26 mouse cellular contexts compared by ENCODE assay signal in genomic region chr13:115231981-115232380, GRCm38 (mm10).
"Had no signal": no experiment of that assay in that cellular context is flagged by ENCODE, and none has a peak within 500 bp of the region (broad histone marks: within the 10 kb centered on the region; RNA-seq: fewer than 3 reads in every experiment).

No protein-coding gene starts in this region.

- H3K36me3 ChIP-seq: heart, embryonic 13.5 days; heart, embryonic 15.5 days; hindbrain, embryonic 13.5 days; hindbrain, embryonic 15.5 days; kidney, embryonic 15.5 days; limb, embryonic 13.5 days; limb, embryonic 15.5 days; liver, embryonic 12.5 days had no signal

- DNase-seq: forebrain, postnatal 0 days; gastrocnemius, postnatal 14 days; gastrocnemius, postnatal 36 days; heart, adult 11 months; heart, adult 2 months; heart, postnatal 14 days; heart, postnatal 36 days; kidney, adult 11 months; kidney, adult 2 months; kidney, adult 9 months; kidney, postnatal 14 days; kidney, postnatal 36 days; left cerebral cortex, postnatal 4 days had no signal

- H3K27me3 ChIP-seq: heart, embryonic 13.5 days; heart, embryonic 15.5 days; limb, embryonic 13.5 days; limb, embryonic 15.5 days; liver, embryonic 12.5 days had no signal

- H3K4me3 ChIP-seq: heart, adult 2 months; heart, embryonic 13.5 days; heart, embryonic 15.5 days; hindbrain, embryonic 13.5 days; hindbrain, embryonic 15.5 days; kidney, embryonic 15.5 days; limb, embryonic 13.5 days; limb, embryonic 15.5 days; liver, embryonic 12.5 days had no signal

- ATAC-seq: forebrain, postnatal 0 days; hindbrain, postnatal 0 days; intestine, embryonic 16.5 days; liver, embryonic 12.5 days had no signal

- H3K4me2 ChIP-seq: heart, embryonic 11.5 days; heart, embryonic 13.5 days; heart, embryonic 15.5 days; hindbrain, embryonic 13.5 days; hindbrain, embryonic 15.5 days; kidney, embryonic 15.5 days; limb, embryonic 13.5 days; limb, embryonic 15.5 days; liver, embryonic 12.5 days had no signal

- H3K9ac ChIP-seq: forebrain, postnatal 0 days; heart, embryonic 13.5 days; heart, embryonic 15.5 days; hindbrain, embryonic 13.5 days; hindbrain, embryonic 15.5 days; kidney, embryonic 15.5 days; limb, embryonic 13.5 days; limb, embryonic 15.5 days; liver, embryonic 12.5 days; liver, embryonic 14.5 days had no signal

- H3K27ac ChIP-seq: heart, adult 2 months; heart, embryonic 13.5 days; heart, embryonic 15.5 days; hindbrain, embryonic 13.5 days; hindbrain, embryonic 15.5 days; hindbrain, postnatal 0 days; kidney, embryonic 15.5 days; kidney, postnatal 0 days; limb, embryonic 13.5 days; limb, embryonic 15.5 days; liver, embryonic 12.5 days; liver, embryonic 14.5 days had no signal

- H3K4me1 ChIP-seq: heart, embryonic 15.5 days; hindbrain, embryonic 15.5 days; kidney, embryonic 15.5 days; limb, embryonic 13.5 days; limb, embryonic 15.5 days; liver, embryonic 12.5 days had no signal

- H3K9me3 ChIP-seq: heart, embryonic 13.5 days; heart, embryonic 15.5 days; hindbrain, embryonic 13.5 days; hindbrain, embryonic 15.5 days; kidney, embryonic 15.5 days; limb, embryonic 13.5 days; limb, embryonic 15.5 days; liver, embryonic 12.5 days had no signal
